Mouse (Mus musculus) liver, embryonic 11.5 days (tissue): ENCODE data around the gene Scgb2b24. TPM values are rescaled to one million over a fixed set of nuclear protein-coding genes. Genes with fewer than 3 reads are reported as not detected.

Source experiments
- ATAC-seq: fragments of 200-750 bp; cut with Nextera tagmentation; replicated peaks from 2 replicates; pipeline ENCODE4 v1.8.0; 2017; ENCODE audit warnings: moderate number of reproducible peaks, mild to moderate bottlenecking, moderate TSS enrichment, moderate library complexity; ENCODE audit not compliant: low FRiP score
- DNase-seq: peaks from one replicate; pipeline ENCODE4 v3.0.0-alpha.2; 2017; ENCODE audit warnings: low spot score
- H3K27ac ChIP-seq: fragments of 300-500 bp; sonication (generic); 2 replicates; pipeline ENCODE4 v1.5.1; 2014; ENCODE audit warnings: mild to moderate bottlenecking, low read depth, low read length, control low read depth
- H3K27me3 ChIP-seq: fragments of 300-500 bp; sonication (generic); replicated peaks from 2 replicates; pipeline ENCODE4 v1.6.1; 2014; ENCODE audit warnings: low read length, mixed read lengths; ENCODE audit not compliant: control insufficient read depth, insufficient read depth
- H3K36me3 ChIP-seq: fragments of 300-500 bp; sonication (generic); 2 replicates; pipeline ENCODE4 v1.6.1; 2014; ENCODE audit warnings: mild to moderate bottlenecking, low read length, moderate library complexity, mixed read lengths; ENCODE audit not compliant: control insufficient read depth, insufficient read depth
- H3K4me1 ChIP-seq: fragments of 300-500 bp; sonication (generic); replicated peaks from 2 replicates; pipeline ENCODE4 v1.6.1; 2014; ENCODE audit warnings: low read length, mixed read lengths; ENCODE audit not compliant: control insufficient read depth, insufficient read depth
- H3K4me2 ChIP-seq: fragments of 300-500 bp; sonication (generic); 2 replicates; pipeline ENCODE4 v1.6.1; 2014; ENCODE audit warnings: mild to moderate bottlenecking, control low read depth, moderate library complexity
- H3K4me3 ChIP-seq: fragments of 300-500 bp; sonication (generic); 2 replicates; pipeline ENCODE4 v1.5.1; 2014; ENCODE audit warnings: low read depth, low read length, control low read depth
- H3K9ac ChIP-seq: fragments of 300-500 bp; sonication (generic); 2 replicates; pipeline ENCODE4 v1.6.1; 2014; ENCODE audit warnings: low read depth, low read length, control low read depth
- H3K9me3 ChIP-seq: fragments of 300-500 bp; sonication (generic); 2 replicates; pipeline ENCODE4 v1.6.1; 2016; ENCODE audit warnings: low read length, inconsistent platforms, mixed read lengths; ENCODE audit not compliant: control insufficient read depth
- WGBS: fragments of 180-500 bp; shearing (Covaris S2); extraction: QIAGEN DNeasy Blood & Tissue Kit; methylation state at CpG from one replicate; pipeline ENCODE4 v1.1.7; 2014; 5-methylcytosine and 5-hydroxymethylcytosine counted together
- polyA plus RNA-seq: library from polyadenylated mRNA; unstranded; fragments of >200 nt; fragmentation: Nextera tagmentation; extraction: Ambion mirVana; gene quantifications from 2 replicates; pipeline ENCODE4 v1.2.1, GENCODE M21; 2014

The Scgb2b24 gene
- not detected in 2 replicates for polyA plus RNA-seq

GRCm38 (mm10) chr7:33739212-33739611, at the start of gene Scgb2b24:
Scgb2b24 (minus strand) TSS chr7:33739312.
- 74% methylated on average over 2 of the region's 2 CpGs for WGBS
- Histone ChIP-seq H3K9me3 (peaks cover 20% of the 10 kb centered on the region), H3K36me3 (no peaks in the 10 kb centered on the region), H3K4me2 (no peak within 1 kb of the TSS), H3K27ac (no peak within 1 kb of the TSS), H3K4me1 (no peaks in the 10 kb centered on the region), H3K4me3 (no peak within 1 kb of the TSS), H3K27me3 (no peaks in the 10 kb centered on the region), H3K9ac (no peak within 1 kb of the TSS)
- ATAC-seq: no peak
- no peak for DNase-seq

- Histone ChIP-seq H3K4me1 (no peaks in the 10 kb centered on the region), H3K36me3 (no peaks in the 10 kb centered on the region), H3K9me3 (peaks cover 19% of the 10 kb centered on the region), H3K4me3 (no peak within 1 kb of the TSS), H3K27ac (no peak within 1 kb of the TSS), H3K27me3 (no peaks in the 10 kb centered on the region), H3K9ac (no peak within 1 kb of the TSS), H3K4me2 (no peak within 1 kb of the TSS)
- ATAC-seq: no peak
- WGBS: 71% methylated on average over 3 of the region's 3 CpGs
- no peak for DNase-seq
Measured at GRCm38 (mm10) chr7:33743499-33743898, 4.4 kb upstream of the Scgb2b24 start, which contains the start of gene Scgb1b24. Scgb1b24 (plus strand) TSS chr7:33743799.

GRCm38 (mm10) chr7:33689864-33690263, 49.2 kb downstream of the Scgb2b24 start:
- 35% methylated on average over 1 of the region's 1 CpGs for WGBS
- no peak overlapping the region for H3K4me2 ChIP-seq
- H3K36me3 ChIP-seq: no peaks in the 10 kb centered on the region

More at GRCm38 (mm10) chr7:33689864-33690263, 49.2 kb downstream of the Scgb2b24 start:
- H3K27ac ChIP-seq: no peak overlapping the region
- no peaks in the 10 kb centered on the region for H3K4me1 ChIP-seq
- peaks cover 18% of the 10 kb centered on the region for H3K9me3 ChIP-seq
- DNase-seq: no peak
- H3K27me3 ChIP-seq: no peaks in the 10 kb centered on the region
- no peak for ATAC-seq
- no peak overlapping the region for H3K9ac ChIP-seq
- no peak overlapping the region for H3K4me3 ChIP-seq

Other genes starting within 250 kb of the Scgb2b24 start
- not detected in 2 replicates for gene Scgb2b21, start 218.9 kb downstream of the Scgb2b24 start, polyA plus RNA-seq
- not detected in 2 replicates for gene Scgb1b24, start 4.5 kb upstream of the Scgb2b24 start, polyA plus RNA-seq
- not detected in 2 replicates for gene Scgb2b26, start 205.7 kb upstream of the Scgb2b24 start, polyA plus RNA-seq